Mouse (Mus musculus) cerebellum, adult 2 months (tissue): ENCODE measurements at regions not wholly inside any gene's neighbourhood (a gene's known extent, or its start where the extent isn't known, plus 50 kb on each side); places are given as distances from the start of the nearest gene placed in this dataset.

Experiments
- DNase-seq, 2 experiments: peaks; one replicate each; pipeline ENCODE4 v3.0.0; 2021
- H3K27ac ChIP-seq: fragments of 200-500 bp; 2 replicates; pipeline ENCODE4 v1.5.1; 2012; ENCODE audit warnings: low read length, control low read depth, inconsistent platforms; ENCODE audit not compliant: insufficient read depth
- H3K27me3 ChIP-seq: fragments of 200-500 bp; 2 replicates; pipeline ENCODE4 v1.6.1; 2012; ENCODE audit warnings: inconsistent platforms, mild to moderate bottlenecking, low read length, moderate library complexity; ENCODE audit not compliant: control insufficient read depth, insufficient read depth
- H3K4me1 ChIP-seq: fragments of 200-500 bp; 2 replicates; pipeline ENCODE4 v1.6.1; 2011; ENCODE audit warnings: low read length; ENCODE audit not compliant: control insufficient read depth, insufficient read depth
- H3K4me3 ChIP-seq: fragments of 200-500 bp; replicated peaks from 2 replicates; pipeline ENCODE3; 2011; ENCODE audit warnings: mild to moderate bottlenecking, low read depth, low read length, control low read depth; ENCODE audit not compliant: insufficient read depth
- CTCF ChIP-seq: fragments of 200-500 bp; IDR thresholded peaks from 2 replicates; pipeline ENCODE4 v1.5.1; 2011; ENCODE audit warnings: low read depth, mild to moderate bottlenecking, control low read depth, low read length, moderate library complexity, borderline replicate concordance; ENCODE audit not compliant: insufficient read depth
- POLR2A ChIP-seq: fragments of 200-500 bp; IDR thresholded peaks from 2 replicates; pipeline ENCODE4 v1.6.1; 2011; ENCODE audit warnings: low read length, control low read depth, borderline replicate concordance; ENCODE audit not compliant: insufficient read depth
- WGBS: fragments of 180-500 bp; shearing (Covaris S2); methylation state at CpG from one replicate; pipeline ENCODE4 v1.1.7; 2018; 5-methylcytosine and 5-hydroxymethylcytosine counted together

GRCm38 (mm10) chr17:88116321-88116720 lies 51.2 kb upstream of the Fbxo11 start:
- TF ChIP-seq CTCF = no peak
- TF ChIP-seq POLR2A = no peak
- WGBS = 87% methylated on average over 4 of the region's 4 CpGs
- H3K4me1 ChIP-seq = no peaks in the 10 kb centered on the region
- no peak overlapping the region for H3K4me3 ChIP-seq
- no peaks in the 10 kb centered on the region for H3K27me3 ChIP-seq
- no peak overlapping the region for H3K27ac ChIP-seq
- no peak for DNase-seq

DNA sequence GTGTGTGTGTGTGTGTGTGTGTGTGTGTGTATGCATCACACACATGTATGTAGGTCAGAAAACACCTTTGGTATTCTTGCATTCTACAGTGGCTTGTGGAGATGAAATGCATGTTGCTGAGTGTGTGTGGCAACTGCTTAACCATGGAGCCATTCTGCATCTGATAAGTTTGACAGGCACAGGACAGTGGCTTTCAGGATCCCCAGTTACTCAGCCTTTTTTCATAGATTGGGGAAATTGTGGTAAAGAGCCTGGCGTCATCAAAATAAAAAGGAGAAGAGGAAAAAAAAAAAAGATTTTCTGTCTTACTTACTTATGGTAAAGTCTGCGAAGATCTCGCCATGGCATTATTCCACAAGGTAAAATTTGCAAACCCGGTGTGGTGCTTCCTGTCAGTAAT lies 53.6 kb upstream of the Fbxo11 start:
- H3K27ac ChIP-seq = no peak overlapping the region
- H3K27me3 ChIP-seq = no peaks in the 10 kb centered on the region
- no peak for TF ChIP-seq POLR2A
- no peak for TF ChIP-seq CTCF

GRCm38 (mm10) chr17:88123711-88124110 lies 58.6 kb upstream of the Fbxo11 start:
- Histone ChIP-seq H3K27me3 (no peaks in the 10 kb centered on the region), H3K4me3 (no peak overlapping the region), H3K4me1 (no peaks in the 10 kb centered on the region), H3K27ac (no peak overlapping the region)
- WGBS = 89% methylated on average over 3 of the region's 3 CpGs
- DNase-seq = no peak
- TF ChIP-seq POLR2A (no peak), CTCF (no peak)

More for the DNA sequence above, 53.6 kb upstream of the Fbxo11 start:
- H3K4me3 ChIP-seq = no peak overlapping the region
- H3K4me1 ChIP-seq = no peaks in the 10 kb centered on the region
- no peak for DNase-seq
- WGBS = 90% methylated on average over 4 of the region's 4 CpGs

GRCm38 (mm10) chr17:88127126-88127525 lies 62.0 kb upstream of the Fbxo11 start:
- DNase-seq = no peak
- no peak for TF ChIP-seq POLR2A
- no peak for TF ChIP-seq CTCF
- no peak overlapping the region for H3K27ac ChIP-seq
- H3K4me1 ChIP-seq = no peaks in the 10 kb centered on the region
- no peak overlapping the region for H3K4me3 ChIP-seq
- WGBS = 94% methylated on average over 2 of the region's 2 CpGs
- H3K27me3 ChIP-seq = no peaks in the 10 kb centered on the region

- Histone ChIP-seq H3K4me1 (no peaks in the 10 kb centered on the region), H3K27ac (no peak overlapping the region), H3K4me3 (no peak overlapping the region), H3K27me3 (no peaks in the 10 kb centered on the region)
- no peak for TF ChIP-seq CTCF
- TF ChIP-seq POLR2A = no peak
- 80% methylated on average over 4 of the region's 4 CpGs for WGBS
- DNase-seq = no peak
Measured at GRCm38 (mm10) chr17:88131297-88131696, 66.2 kb upstream of the Fbxo11 start.

DNA sequence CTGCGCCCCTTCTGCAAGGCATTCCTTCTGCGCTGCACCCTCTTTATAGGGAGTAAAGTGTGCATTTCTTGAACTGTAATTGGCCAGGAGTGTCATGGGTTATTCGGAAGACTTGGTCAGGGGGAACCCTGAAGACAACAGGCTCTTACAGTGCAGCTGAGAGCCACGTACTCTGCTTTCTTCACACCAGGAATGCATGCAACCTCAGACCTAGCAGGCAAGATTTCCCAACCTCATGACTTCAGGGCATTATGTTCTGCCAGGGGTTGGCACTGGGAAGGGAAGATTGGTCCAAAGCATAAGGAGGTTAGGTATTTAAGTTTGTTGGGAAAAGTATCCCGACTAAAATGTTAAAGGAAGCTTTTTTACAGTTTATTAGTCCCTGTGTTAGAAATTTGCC lies 66.9 kb upstream of the Fbxo11 start:
- Histone ChIP-seq H3K27ac (no peak overlapping the region), H3K4me3 (no peak overlapping the region), H3K4me1 (no peaks in the 10 kb centered on the region), H3K27me3 (no peaks in the 10 kb centered on the region)
- 76% methylated on average over 5 of the region's 5 CpGs for WGBS
- DNase-seq = no peak
- no peak for TF ChIP-seq CTCF
- no peak for TF ChIP-seq POLR2A

DNA sequence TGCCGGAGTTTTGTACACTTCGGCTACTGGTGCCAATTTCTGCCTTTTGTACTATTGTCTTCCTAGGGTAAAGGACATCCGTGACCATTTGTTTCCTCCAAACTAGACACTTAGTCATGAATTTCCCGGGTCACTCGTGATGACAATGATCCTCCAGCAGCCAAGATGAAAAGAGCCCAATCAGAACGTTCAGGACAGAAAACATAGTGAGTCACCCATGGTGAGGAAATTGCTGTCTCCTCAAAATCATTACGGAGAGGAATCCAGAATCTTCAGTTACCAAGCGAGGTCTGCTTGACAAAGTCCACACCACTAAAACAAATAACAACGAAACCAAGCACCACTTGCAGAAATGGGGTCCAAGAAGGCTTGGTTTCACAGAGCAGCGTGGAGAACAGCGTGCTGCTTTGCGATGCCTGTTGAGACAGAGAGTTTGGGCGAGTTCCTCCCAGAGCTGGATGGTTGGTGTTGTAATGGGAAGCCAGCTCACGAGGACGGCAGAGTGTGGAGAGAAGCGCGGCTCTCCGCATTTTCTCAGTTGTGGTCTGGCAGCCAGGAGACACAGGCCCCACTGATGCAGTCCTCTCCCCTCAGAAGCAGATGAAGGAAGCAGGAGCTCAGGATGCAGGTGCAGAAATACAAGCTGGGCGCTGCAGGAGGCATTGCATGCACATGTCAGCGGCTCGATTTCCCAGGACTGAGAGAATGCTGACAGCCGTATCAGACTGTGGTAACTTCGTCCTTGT lies 67.7 kb upstream of the Fbxo11 start:
- no peak for DNase-seq
- whole genome bisulfite sequencing = 40% methylated on average over 23 of the region's 23 CpGs
- no peak for TF ChIP-seq POLR2A
- TF ChIP-seq CTCF = no peak
- H3K4me1 ChIP-seq = no peaks in the 10 kb centered on the region
- H3K4me3 ChIP-seq = no peak overlapping the region
- no peak overlapping the region for H3K27ac ChIP-seq
- H3K27me3 ChIP-seq = no peaks in the 10 kb centered on the region

DNA sequence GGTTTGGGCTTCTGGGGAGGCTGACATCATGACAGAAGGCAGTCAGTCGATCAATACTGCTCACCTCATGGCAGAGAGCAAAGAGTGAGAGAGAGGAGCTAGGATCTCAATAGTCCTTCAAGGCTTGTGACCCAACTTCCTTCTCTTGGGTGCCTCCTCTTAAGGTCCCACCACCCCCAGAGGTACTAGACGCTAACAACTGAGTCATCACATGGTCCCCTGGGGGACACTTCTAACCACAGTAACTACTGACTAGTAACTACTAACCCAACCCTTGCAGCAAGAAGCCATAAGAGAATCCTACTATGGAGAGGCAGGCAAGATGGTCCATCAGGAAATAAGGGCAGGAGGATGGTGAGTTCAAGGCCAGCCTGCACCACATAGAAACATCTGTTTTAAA lies 69.5 kb upstream of the Fbxo11 start:
- no peak for DNase-seq
- no peaks in the 10 kb centered on the region for H3K27me3 ChIP-seq
- H3K4me1 ChIP-seq = no peaks in the 10 kb centered on the region
- no peak overlapping the region for H3K4me3 ChIP-seq
- no peak overlapping the region for H3K27ac ChIP-seq
- WGBS = 97% methylated on average over 2 of the region's 2 CpGs
- TF ChIP-seq POLR2A (no peak), CTCF (no peak)
